Mouse (Mus musculus): ENCODE results near the gene Olfr823. TPM values are rescaled to one million over a fixed set of nuclear protein-coding genes. Genes with fewer than 3 reads are reported as not detected.
"Not testable (repeated sequence)": the region's sequence is repeated elsewhere in the genome, so short reads cannot be mapped to it uniquely, and the experiment has no call there.

Gene Olfr823
- not detected in 2 replicates for polyA plus RNA-seq (2015; fragmentation: Nextera tagmentation; extraction: Ambion mirVana)

DNA sequence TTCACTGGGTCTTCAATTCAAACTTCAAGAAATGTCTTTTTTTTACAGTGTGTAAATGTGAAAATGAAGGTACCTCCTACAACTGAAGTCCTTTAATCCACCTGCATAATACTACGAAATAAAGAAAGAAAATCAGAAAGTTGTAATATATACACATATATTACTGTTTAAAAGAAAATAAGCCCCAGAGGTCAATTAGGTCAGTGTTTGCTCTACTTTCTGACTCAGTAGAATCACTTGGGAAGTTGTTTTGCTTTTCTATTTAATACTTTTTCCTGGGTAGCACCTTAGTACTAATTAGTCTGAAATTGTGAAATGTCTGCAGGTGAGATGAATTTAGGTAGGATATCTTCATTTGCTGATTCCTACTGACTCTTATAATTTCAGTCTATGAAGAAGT is at the start of gene Olfr823:
Gene Olfr823, minus strand, starts transcription at position 101 of the 400 bp plus-strand sequence.
- H3K4me2 ChIP-seq (ENCODE audit: low read depth, low read length); H3K27ac ChIP-seq (ENCODE audit: low read length); H3K4me3 ChIP-seq (ENCODE audit: low read length); H3K36me3 ChIP-seq (ENCODE audit: control insufficient read depth, insufficient read depth, low read length); H3K9ac ChIP-seq (ENCODE audit: low read length); ATAC-seq (ENCODE audit: low read depth); H3K27me3 ChIP-seq (ENCODE audit: control insufficient read depth, insufficient read depth, low read depth, low read length); H3K9me3 ChIP-seq (ENCODE audit: control insufficient read depth, low read length); H3K4me1 ChIP-seq (replicated peaks; ENCODE audit: control insufficient read depth, insufficient read depth, low read length): not testable (repeated sequence)
- WGBS, result 72% methylated on average over 1 of the region's 1 CpGs

DNA sequence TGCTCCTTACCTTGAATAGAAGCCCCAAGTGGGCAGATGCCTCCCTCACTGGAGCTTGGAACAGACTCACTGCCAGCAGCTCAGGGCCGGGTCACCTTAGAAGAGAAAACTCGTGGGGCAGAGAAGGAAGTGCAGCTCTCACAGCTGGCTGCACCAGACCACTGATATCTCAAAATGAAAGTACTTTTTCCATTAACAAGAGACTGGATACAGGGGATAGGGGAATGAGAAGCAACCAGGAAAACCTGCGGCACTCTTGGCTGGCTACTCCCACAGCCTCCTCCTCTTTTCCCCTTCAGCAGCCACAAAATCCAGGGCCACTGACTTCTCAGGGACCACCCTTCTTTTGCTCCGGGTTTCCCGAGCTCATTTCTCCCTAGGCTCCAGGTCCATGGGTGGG is 28.9 kb upstream of the Olfr823 start:
- H3K27me3 ChIP-seq (ENCODE audit: control insufficient read depth, insufficient read depth, low read depth, low read length), result no peaks in the 10 kb centered on the region
- no peaks in the 10 kb centered on the region for H3K9me3 ChIP-seq (ENCODE audit: control insufficient read depth, low read length)
- no peak overlapping the region for H3K27ac ChIP-seq (ENCODE audit: low read length)
- no peak overlapping the region for H3K4me3 ChIP-seq (ENCODE audit: low read length)
- no peaks in the 10 kb centered on the region for H3K4me1 ChIP-seq (replicated peaks; ENCODE audit: control insufficient read depth, insufficient read depth, low read length)
- no peaks in the 10 kb centered on the region for H3K36me3 ChIP-seq (ENCODE audit: control insufficient read depth, insufficient read depth, low read length)
- ATAC-seq (ENCODE audit: low read depth), result no peak
- H3K4me2 ChIP-seq (ENCODE audit: low read depth, low read length), result no peak overlapping the region
- H3K9ac ChIP-seq (ENCODE audit: low read length), result no peak overlapping the region
- WGBS, result 67% methylated on average over 5 of the region's 5 CpGs

DNA sequence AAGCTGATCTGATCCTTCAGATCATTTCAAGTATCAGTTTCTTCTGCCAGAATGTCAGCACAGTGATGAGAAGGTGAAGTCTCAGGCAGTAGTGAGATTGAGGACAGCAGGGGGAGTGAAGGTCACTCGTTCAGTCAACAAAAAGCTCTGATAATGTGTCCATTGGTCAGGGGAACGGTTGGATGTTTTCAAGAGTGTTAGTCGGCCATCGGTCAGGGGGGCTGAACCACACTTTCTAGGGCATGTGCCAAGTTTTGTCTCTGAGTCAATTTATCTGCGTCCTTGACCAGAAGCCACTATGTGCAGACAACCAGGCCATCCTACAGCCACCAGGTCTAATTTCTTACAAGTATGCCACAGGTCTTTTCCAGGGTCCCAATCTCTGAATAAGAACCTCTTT is 27.3 kb upstream of the Olfr823 start:
- H3K36me3 ChIP-seq (ENCODE audit: control insufficient read depth, insufficient read depth, low read length); H3K4me1 ChIP-seq (replicated peaks; ENCODE audit: control insufficient read depth, insufficient read depth, low read length); H3K9ac ChIP-seq (ENCODE audit: low read length); H3K4me2 ChIP-seq (ENCODE audit: low read depth, low read length); ATAC-seq (ENCODE audit: low read depth); H3K27me3 ChIP-seq (ENCODE audit: control insufficient read depth, insufficient read depth, low read depth, low read length); H3K4me3 ChIP-seq (ENCODE audit: low read length); H3K9me3 ChIP-seq (ENCODE audit: control insufficient read depth, low read length); H3K27ac ChIP-seq (ENCODE audit: low read length): not testable (repeated sequence)
- 72% methylated on average over 5 of the region's 5 CpGs for WGBS

DNA sequence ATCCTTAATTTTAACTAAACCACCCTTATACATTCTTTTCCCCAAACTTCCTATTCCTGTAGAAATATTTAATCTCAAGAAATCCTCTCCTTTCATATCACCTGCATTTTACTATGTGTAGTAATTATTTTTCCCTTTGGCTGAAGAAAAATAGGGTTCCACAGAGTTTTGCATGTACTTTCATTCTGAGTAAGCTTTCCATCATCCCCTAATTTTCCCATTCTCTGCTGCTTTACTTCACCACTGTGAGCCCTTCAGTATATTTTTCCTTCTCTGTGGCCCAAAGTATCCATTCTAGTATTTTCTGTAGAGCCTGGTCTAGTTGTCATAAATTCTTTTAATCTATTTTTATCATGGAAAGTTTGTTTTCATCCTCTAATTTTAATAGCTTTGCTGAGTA is 19.6 kb upstream of the Olfr823 start:
- no peak for ATAC-seq (ENCODE audit: low read depth)
- Histone ChIP-seq H3K27ac (ENCODE audit: low read length) (no peak overlapping the region), H3K4me3 (ENCODE audit: low read length) (no peak overlapping the region), H3K9ac (ENCODE audit: low read length) (no peak overlapping the region), H3K27me3 (ENCODE audit: control insufficient read depth, insufficient read depth, low read depth, low read length) (no peaks in the 10 kb centered on the region), H3K4me1 (replicated peaks; ENCODE audit: control insufficient read depth, insufficient read depth, low read length) (no peaks in the 10 kb centered on the region), H3K9me3 (ENCODE audit: control insufficient read depth, low read length) (no peaks in the 10 kb centered on the region), H3K36me3 (ENCODE audit: control insufficient read depth, insufficient read depth, low read length) (no peaks in the 10 kb centered on the region), H3K4me2 (ENCODE audit: low read depth, low read length) (no peak overlapping the region)

DNA sequence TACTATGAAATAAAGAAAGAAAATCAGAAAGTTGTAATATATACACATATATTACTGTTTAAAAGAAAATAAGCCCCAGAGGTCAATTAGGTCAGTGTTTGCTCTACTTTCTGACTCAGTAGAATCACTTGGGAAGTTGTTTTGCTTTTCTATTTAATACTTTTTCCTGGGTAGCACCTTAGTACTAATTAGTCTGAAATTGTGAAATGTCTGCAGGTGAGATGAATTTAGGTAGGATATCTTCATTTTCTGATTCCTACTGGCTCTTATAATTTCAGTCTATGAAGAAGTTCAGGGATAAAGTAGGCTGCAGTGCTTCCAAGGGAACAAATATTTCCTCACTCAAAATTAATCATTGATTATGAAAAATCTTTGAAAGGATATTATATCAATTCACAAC is 14.7 kb upstream of the Olfr823 start, which contains the start of gene Olfr824:
Gene Olfr824, minus strand, starts transcription at position 101 of the 400 bp plus-strand sequence.
- H3K9ac ChIP-seq (ENCODE audit: low read length); H3K9me3 ChIP-seq (ENCODE audit: control insufficient read depth, low read length); H3K4me2 ChIP-seq (ENCODE audit: low read depth, low read length); H3K4me1 ChIP-seq (replicated peaks; ENCODE audit: control insufficient read depth, insufficient read depth, low read length); H3K27ac ChIP-seq (ENCODE audit: low read length); H3K27me3 ChIP-seq (ENCODE audit: control insufficient read depth, insufficient read depth, low read depth, low read length); ATAC-seq (ENCODE audit: low read depth); H3K36me3 ChIP-seq (ENCODE audit: control insufficient read depth, insufficient read depth, low read length); H3K4me3 ChIP-seq (ENCODE audit: low read length): not testable (repeated sequence)

DNA sequence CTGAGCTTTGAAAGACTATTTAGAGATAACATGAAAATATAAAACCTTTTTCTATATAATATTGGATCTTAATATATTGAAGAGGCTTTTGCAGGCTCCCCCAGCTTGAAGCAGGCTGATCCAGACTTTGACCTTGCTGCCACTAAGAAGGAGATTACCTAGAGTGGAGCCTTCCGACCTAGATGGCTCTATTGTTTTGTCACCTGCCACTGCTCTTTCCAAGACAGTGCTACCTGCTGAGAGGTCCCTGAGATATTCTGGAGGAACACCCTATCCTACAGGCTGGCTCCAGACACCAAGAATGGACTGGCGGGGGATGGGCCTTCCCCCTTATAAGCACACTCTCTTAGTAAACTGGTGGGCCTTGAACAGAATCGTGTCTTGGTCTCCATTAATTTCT is 862 bp upstream of the Olfr823 start:
- H3K4me3 ChIP-seq (ENCODE audit: low read length), result not testable (repeated sequence)
- WGBS, result 66% methylated on average over 3 of the region's 3 CpGs

DNA sequence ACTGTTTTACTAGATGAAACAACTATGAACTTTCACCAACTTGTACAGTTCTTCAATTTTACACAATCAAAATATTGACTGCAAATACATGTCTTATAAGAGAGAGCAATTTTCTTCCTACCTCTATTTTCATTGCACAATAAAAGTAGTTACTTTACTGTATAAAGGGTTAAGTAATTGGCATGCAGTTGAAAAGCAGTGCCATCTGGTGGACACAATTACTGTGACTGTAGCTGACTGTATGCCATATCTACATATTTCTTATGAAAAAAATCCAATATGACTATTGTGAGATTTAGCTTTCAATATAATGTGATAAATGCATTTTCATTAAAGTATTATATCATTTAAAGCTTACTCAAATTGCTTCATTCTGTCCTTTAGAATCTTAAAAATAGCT is 19.1 kb downstream of the Olfr823 start:
- H3K4me3 ChIP-seq (ENCODE audit: low read length), result no peak overlapping the region
- no peaks in the 10 kb centered on the region for H3K36me3 ChIP-seq (ENCODE audit: control insufficient read depth, insufficient read depth, low read length)
- no peaks in the 10 kb centered on the region for H3K27me3 ChIP-seq (ENCODE audit: control insufficient read depth, insufficient read depth, low read depth, low read length)
- no peaks in the 10 kb centered on the region for H3K9me3 ChIP-seq (ENCODE audit: control insufficient read depth, low read length)
- H3K4me1 ChIP-seq (replicated peaks; ENCODE audit: control insufficient read depth, insufficient read depth, low read length), result no peaks in the 10 kb centered on the region
- no peak for ATAC-seq (ENCODE audit: low read depth)
- H3K27ac ChIP-seq (ENCODE audit: low read length), result no peak overlapping the region
- no peak overlapping the region for H3K4me2 ChIP-seq (ENCODE audit: low read depth, low read length)
- no peak overlapping the region for H3K9ac ChIP-seq (ENCODE audit: low read length)

More for the DNA sequence above, 862 bp upstream of the Olfr823 start:
- not testable (repeated sequence) for H3K4me2 ChIP-seq (ENCODE audit: low read depth, low read length); H3K27ac ChIP-seq (ENCODE audit: low read length); H3K4me1 ChIP-seq (replicated peaks; ENCODE audit: control insufficient read depth, insufficient read depth, low read length); H3K27me3 ChIP-seq (ENCODE audit: control insufficient read depth, insufficient read depth, low read depth, low read length); H3K9ac ChIP-seq (ENCODE audit: low read length); ATAC-seq (ENCODE audit: low read depth); H3K9me3 ChIP-seq (ENCODE audit: control insufficient read depth, low read length); H3K36me3 ChIP-seq (ENCODE audit: control insufficient read depth, insufficient read depth, low read length)

DNA sequence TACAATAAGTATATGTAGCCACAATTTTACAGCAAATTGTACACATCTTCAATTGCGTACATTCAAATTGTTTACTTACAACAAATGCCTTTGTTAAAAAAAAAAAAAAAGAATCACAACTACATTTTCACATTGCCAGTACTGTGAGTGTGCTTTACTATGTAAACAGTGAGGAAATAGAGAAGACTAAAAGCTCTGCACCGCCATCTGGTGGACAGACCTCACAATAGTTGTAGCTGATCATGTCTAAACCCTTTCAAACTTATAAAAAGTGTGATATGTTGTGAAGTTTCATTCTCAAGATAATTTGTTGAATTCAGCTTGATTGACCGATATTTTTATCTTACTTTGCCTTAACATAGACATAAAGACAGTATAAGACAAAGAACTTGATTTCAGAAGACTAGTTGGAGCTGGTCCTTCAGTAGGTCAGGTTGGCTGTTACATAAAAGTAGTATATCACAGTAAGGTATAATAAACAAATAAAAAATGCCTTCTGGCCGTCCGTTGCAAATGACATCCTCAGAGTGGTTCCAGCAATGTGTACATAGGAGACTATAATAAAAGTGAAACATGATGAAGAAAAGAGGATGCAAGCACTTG is 22.2 kb downstream of the Olfr823 start:
- Histone ChIP-seq H3K4me1 (replicated peaks; ENCODE audit: control insufficient read depth, insufficient read depth, low read length) (no peaks in the 10 kb centered on the region), H3K4me3 (ENCODE audit: low read length) (no peak overlapping the region), H3K27me3 (ENCODE audit: control insufficient read depth, insufficient read depth, low read depth, low read length) (no peaks in the 10 kb centered on the region), H3K9me3 (ENCODE audit: control insufficient read depth, low read length) (no peaks in the 10 kb centered on the region), H3K27ac (ENCODE audit: low read length) (no peak overlapping the region), H3K9ac (ENCODE audit: low read length) (no peak overlapping the region), H3K4me2 (ENCODE audit: low read depth, low read length) (no peak overlapping the region), H3K36me3 (ENCODE audit: control insufficient read depth, insufficient read depth, low read length) (no peaks in the 10 kb centered on the region)
- 14% methylated on average over 5 of the region's 5 CpGs for WGBS
- ATAC-seq (ENCODE audit: low read depth), result 0 out of 2 replicates have a peak, but pooled peaks have one; percentile 52

DNA sequence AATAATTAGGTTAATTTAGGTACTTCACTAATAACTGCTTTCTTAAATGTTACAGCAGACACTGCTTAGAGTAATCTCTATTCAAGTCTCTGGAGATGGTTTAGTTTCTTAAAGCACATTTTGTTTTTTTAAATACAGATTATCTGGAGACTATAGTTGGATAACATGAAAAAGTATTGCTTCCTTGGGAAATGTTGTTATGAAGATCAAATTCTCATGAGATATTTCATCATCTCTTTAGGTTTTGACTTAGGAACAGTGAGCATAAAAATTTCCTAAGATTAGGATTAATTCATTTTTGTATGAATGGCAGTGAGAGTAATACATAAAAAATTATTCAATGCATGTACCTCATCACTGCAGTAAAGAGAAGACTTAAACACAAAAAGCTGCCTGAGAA is 44.3 kb downstream of the Olfr823 start, which contains the start of gene Olfr822:
Gene Olfr822, plus strand, starts transcription at position 301 of the 400 bp plus-strand sequence.
- Histone ChIP-seq H3K4me2 (ENCODE audit: low read depth, low read length) (no peak within 1 kb of the TSS), H3K9ac (ENCODE audit: low read length) (no peak within 1 kb of the TSS), H3K27ac (ENCODE audit: low read length) (no peak within 1 kb of the TSS), H3K4me1 (replicated peaks; ENCODE audit: control insufficient read depth, insufficient read depth, low read length) (no peaks in the 10 kb centered on the region), H3K27me3 (ENCODE audit: control insufficient read depth, insufficient read depth, low read depth, low read length) (no peaks in the 10 kb centered on the region), H3K36me3 (ENCODE audit: control insufficient read depth, insufficient read depth, low read length) (no peaks in the 10 kb centered on the region), H3K4me3 (ENCODE audit: low read length) (no peak within 1 kb of the TSS), H3K9me3 (ENCODE audit: control insufficient read depth, low read length) (no peaks in the 10 kb centered on the region)
- no peak for ATAC-seq (ENCODE audit: low read depth)

Data from lung, embryonic 16.5 days (tissue).